Comparison of ENCODE assay signal across 22 mouse cellular contexts in genomic region chr11:45850317-45850716, GRCm38 (mm10). TPM values are rescaled to one million over a fixed set of nuclear protein-coding genes. Genes with fewer than 3 reads are reported as not detected.
DNase-seq lines count a peak whose midpoint lies in the region; ATAC-seq and TF ChIP-seq lines count a peak whose summit lies in the region.
"Had no signal": no experiment of that assay in that cellular context is flagged by ENCODE, and none has a peak within 500 bp of the region (broad histone marks: within the 10 kb centered on the region; RNA-seq: fewer than 3 reads in every experiment).

No protein-coding gene starts in this region.

- 28% methylated on average over 3 of the region's 3 CpGs for WGBS in intestine, postnatal 0 days
- 39% methylated on average over 3 of the region's 3 CpGs for WGBS in intestine, embryonic 16.5 days
- WGBS in liver, postnatal 0 days (ENCODE audit: insufficient replicate concordance): 58% methylated on average over 3 of the region's 3 CpGs
- 58% methylated on average over 3 of the region's 3 CpGs for WGBS in liver, embryonic 12.5 days (ENCODE audit: insufficient replicate concordance)

- no peak overlapping the region for H3K9ac ChIP-seq in intestine, postnatal 0 days (ENCODE audit: low read depth, low read length)
- H3K9ac ChIP-seq in intestine, embryonic 16.5 days (ENCODE audit: low read depth, low read length): no peak overlapping the region
- H3K9ac ChIP-seq in liver, postnatal 0 days (replicated peaks): no peak overlapping the region; the same call in 1 of the 2 replicates
- H3K9ac ChIP-seq in liver, embryonic 12.5 days: no peak overlapping the region
- H3K9ac ChIP-seq: embryonic facial prominence, embryonic 12.5 days; forebrain, embryonic 13.5 days; forebrain, embryonic 15.5 days; forebrain, postnatal 0 days had no signal

- H3K9me3 ChIP-seq in intestine, postnatal 0 days (ENCODE audit: control insufficient read depth): no peaks in the 10 kb centered on the region
- H3K9me3 ChIP-seq in intestine, embryonic 16.5 days (ENCODE audit: control insufficient read depth, low read length): no peaks in the 10 kb centered on the region
- no peaks in the 10 kb centered on the region for H3K9me3 ChIP-seq in liver, postnatal 0 days (ENCODE audit: low read length)
- no peaks in the 10 kb centered on the region for H3K9me3 ChIP-seq in liver, embryonic 12.5 days (replicated peaks)
- H3K9me3 ChIP-seq: embryonic facial prominence, embryonic 10.5 days; embryonic facial prominence, embryonic 12.5 days; forebrain, embryonic 13.5 days; forebrain, embryonic 15.5 days; G1E had no signal

- no peak for DNase-seq in liver, postnatal 0 days
- DNase-seq in frontal cortex, adult 2 months (ENCODE audit: extremely low spot score in 1 of 2, low spot score in 1 of 2): no peak
- DNase-seq: adrenal gland, adult 8-10 months; adrenal gland, postnatal 14 days; adrenal gland, postnatal 36 days; cerebellum, adult 11-12 months; cerebellum, adult 2 months; cerebellum, adult 9-10 months; cerebellum, postnatal 10 days; cerebellum, postnatal 25 days; forebrain, postnatal 0 days had no signal

- ATAC-seq in intestine, postnatal 0 days: no peak
- no peak for ATAC-seq in intestine, embryonic 16.5 days
- no peak for ATAC-seq in liver, postnatal 0 days
- ATAC-seq in liver, embryonic 12.5 days: no peak
- ATAC-seq: activated CD4-positive, CD25-positive, alpha-beta regulatory T cell, adult 4 months; CD4-positive, CD25-positive, alpha-beta regulatory T cell, adult 4 months; forebrain, embryonic 13.5 days; forebrain, embryonic 15.5 days; forebrain, postnatal 0 days; Patski had no signal

- no peaks in the 10 kb centered on the region for H3K27me3 ChIP-seq in intestine, postnatal 0 days (replicated peaks; ENCODE audit: control insufficient read depth, insufficient read depth, low read length)
- no peaks in the 10 kb centered on the region for H3K27me3 ChIP-seq in intestine, embryonic 16.5 days (replicated peaks; ENCODE audit: control insufficient read depth, insufficient read depth, low read length)
- no peaks in the 10 kb centered on the region for H3K27me3 ChIP-seq in liver, postnatal 0 days (ENCODE audit: insufficient read depth, low read length)
- no peaks in the 10 kb centered on the region for H3K27me3 ChIP-seq in liver, embryonic 12.5 days (replicated peaks)
- H3K27me3 ChIP-seq: embryonic facial prominence, embryonic 12.5 days; forebrain, embryonic 13.5 days; forebrain, embryonic 15.5 days; Patski had no signal

- H3K4me1 ChIP-seq in intestine, postnatal 0 days (replicated peaks; ENCODE audit: control insufficient read depth, insufficient read depth, low read length): no peaks in the 10 kb centered on the region; the same call in 1 of the 2 replicates
- H3K4me1 ChIP-seq in intestine, embryonic 16.5 days (ENCODE audit: control insufficient read depth, insufficient read depth, low read length): peaks cover 27% of the 10 kb centered on the region
- H3K4me1 ChIP-seq in liver, postnatal 0 days (ENCODE audit: insufficient read depth): peaks cover 28% of the 10 kb centered on the region
- peaks cover 41% of the 10 kb centered on the region for H3K4me1 ChIP-seq in liver, embryonic 12.5 days

- H3K4me3 ChIP-seq in intestine, postnatal 0 days (ENCODE audit: low read depth, low read length): no peak overlapping the region
- no peak overlapping the region for H3K4me3 ChIP-seq in intestine, embryonic 16.5 days (ENCODE audit: low read length)
- H3K4me3 ChIP-seq in liver, postnatal 0 days (ENCODE audit: low read depth, low read length): no peak overlapping the region
- H3K4me3 ChIP-seq in liver, embryonic 12.5 days: no peak overlapping the region
- H3K4me3 ChIP-seq: embryonic facial prominence, embryonic 10.5 days; embryonic facial prominence, embryonic 12.5 days; forebrain, embryonic 13.5 days; forebrain, embryonic 15.5 days had no signal

- 0 out of 2 replicates have a peak, but pooled peaks cover 2% of the 10 kb centered on the region for H3K36me3 ChIP-seq in intestine, postnatal 0 days (ENCODE audit: control insufficient read depth, insufficient read depth)
- H3K36me3 ChIP-seq in intestine, embryonic 16.5 days (ENCODE audit: control insufficient read depth, insufficient read depth, low read length): no peaks in the 10 kb centered on the region
- H3K36me3 ChIP-seq in liver, postnatal 0 days (replicated peaks; ENCODE audit: insufficient read depth, low read length): peaks cover 9% of the 10 kb centered on the region
- peaks cover 21% of the 10 kb centered on the region for H3K36me3 ChIP-seq in liver, embryonic 12.5 days
- H3K36me3 ChIP-seq: forebrain, embryonic 15.5 days had no signal

- H3K4me2 ChIP-seq in intestine, postnatal 0 days (replicated peaks; ENCODE audit: low read depth): no peak overlapping the region
- no peak overlapping the region for H3K4me2 ChIP-seq in intestine, embryonic 16.5 days (ENCODE audit: low read depth, low read length)
- no peak overlapping the region for H3K4me2 ChIP-seq in liver, postnatal 0 days (ENCODE audit: low read depth, low read length)
- no peak overlapping the region for H3K4me2 ChIP-seq in liver, embryonic 12.5 days
- H3K4me2 ChIP-seq: embryonic facial prominence, embryonic 12.5 days; forebrain, embryonic 13.5 days; forebrain, embryonic 15.5 days had no signal

- TF ChIP-seq EP300 in liver, postnatal 0 days (IDR thresholded peaks at IDR 0.05; ENCODE audit: low read depth): 0 out of 2 replicates have a peak, but pooled peaks have one; percentile 4

- peak overlapping the region; percentile 69 for H3K27ac ChIP-seq in intestine, postnatal 0 days (ENCODE audit: low read depth, low read length)
- no peak overlapping the region for H3K27ac ChIP-seq in intestine, embryonic 16.5 days (ENCODE audit: low read length)
- peak overlapping the region; percentile 60 for H3K27ac ChIP-seq in liver, postnatal 0 days (ENCODE audit: low read depth)
- no peak overlapping the region for H3K27ac ChIP-seq in liver, embryonic 12.5 days
- H3K27ac ChIP-seq: embryonic facial prominence, embryonic 10.5 days; embryonic facial prominence, embryonic 12.5 days; forebrain, embryonic 13.5 days; forebrain, embryonic 15.5 days had no signal

- no peak for TF ChIP-seq CTCF in intestine, postnatal 0 days (IDR thresholded peaks at IDR 0.05; ENCODE audit: low read depth)
- no peak for TF ChIP-seq CTCF in liver, postnatal 0 days (IDR thresholded peaks at IDR 0.05; ENCODE audit: low read depth)

RNA-seq across cellular contexts. Expression of gene Clint1, which starts 1.5 kb away (rescaled TPM):
- 171 and 185 TPM in 2 replicates for polyA plus RNA-seq in intestine, postnatal 0 days (2015; fragmentation: Nextera tagmentation; extraction: Ambion mirVana)
- 101 and 114 TPM in 2 replicates for polyA plus RNA-seq in intestine, embryonic 16.5 days (2015; fragmentation: Nextera tagmentation; extraction: Ambion mirVana)
- polyA plus RNA-seq in liver, postnatal 0 days (2015; fragmentation: Nextera tagmentation; extraction: Ambion mirVana): 33.6 and 37.3 TPM in 2 replicates
- 109 and 111 TPM in 2 replicates for polyA plus RNA-seq in liver, embryonic 12.5 days (2016; fragmentation: Nextera tagmentation; extraction: Ambion mirVana)
- 39.5 TPM in 2 replicates for polyA plus RNA-seq in frontal cortex, adult 2 months (2012; rRNA removed)

Comparison
In these comparisons a context has a peak if more than half of its experiments do, and no peak if none do; other contexts are left out.
1. H3K27ac ChIP-seq: peak in intestine, postnatal 0 days (single experiment) and liver, postnatal 0 days (single experiment); none in intestine, embryonic 16.5 days (single experiment) and liver, embryonic 12.5 days (single experiment).